Mouse (Mus musculus) splenic B cell, adult 2 months (primary cell): ENCODE results near the gene Pomc.
"Not testable (repeated sequence)": the region's sequence is repeated elsewhere in the genome, so short reads cannot be mapped to it uniquely, and the experiment has no call there.

Experiments
- DNase-seq: peaks from one replicate; pipeline ENCODE4 v3.0.0-alpha.2; 2011; ENCODE audit warnings: low read depth, low spot score
- H3K27me3 ChIP-seq: 2 replicates; pipeline ENCODE4 v1.6.1; 2012; ENCODE audit warnings: mild to moderate bottlenecking, low read length, moderate library complexity, mixed read lengths; ENCODE audit not compliant: control insufficient read depth, poor library complexity, insufficient read depth, severe bottlenecking
- H3K36me3 ChIP-seq: 2 replicates; pipeline ENCODE4 v1.6.1; 2012; ENCODE audit warnings: mild to moderate bottlenecking, low read length, moderate library complexity, mixed read lengths; ENCODE audit not compliant: control insufficient read depth, poor library complexity, insufficient read depth, severe bottlenecking

Gene Pomc

GRCm38 (mm10) chr12:3954651-3955050 is at the start of gene Pomc:
Gene Pomc (plus strand): TSS chr12:3954951.
- no peaks in the 10 kb centered on the region for H3K36me3 ChIP-seq
- DNase-seq, result no peak
- no peaks in the 10 kb centered on the region; the same call in 1 of the 2 replicates for H3K27me3 ChIP-seq

- H3K27me3 ChIP-seq, result no peaks in the 10 kb centered on the region
- peaks cover 5% of the 10 kb centered on the region for H3K36me3 ChIP-seq
- no peak for DNase-seq
These were observed 49.3 kb upstream of the Pomc start for GRCm38 (mm10) chr12:3905436-3905835.

- Histone ChIP-seq H3K27me3 (no peaks in the 10 kb centered on the region), H3K36me3 (peaks cover 5% of the 10 kb centered on the region; the same call in 1 of the 2 replicates)
- DNase-seq, result no peak
These were observed 48.4 kb upstream of the Pomc start for GRCm38 (mm10) chr12:3906308-3906707.

- DNase-seq, result no peak
- Histone ChIP-seq H3K27me3 (no peaks in the 10 kb centered on the region), H3K36me3 (peaks cover 3% of the 10 kb centered on the region; the same call in 1 of the 2 replicates)
These were observed 47.7 kb upstream of the Pomc start for GRCm38 (mm10) chr12:3907008-3907407.

- no peaks in the 10 kb centered on the region for H3K27me3 ChIP-seq
- DNase-seq, result no peak
These were observed 47.3 kb upstream of the Pomc start for GRCm38 (mm10) chr12:3907418-3907817.

GRCm38 (mm10) chr12:3910466-3911093 is 44.2 kb upstream of the Pomc start:
- Histone ChIP-seq H3K36me3 (peaks cover 2% of the 10 kb centered on the region; the same call in 1 of the 2 replicates), H3K27me3 (no peaks in the 10 kb centered on the region)
- DNase-seq, result no peak

More at GRCm38 (mm10) chr12:3907418-3907817, 47.3 kb upstream of the Pomc start:
- peaks cover 3% of the 10 kb centered on the region; the same call in 1 of the 2 replicates for H3K36me3 ChIP-seq

GRCm38 (mm10) chr12:3911831-3912348 is 42.9 kb upstream of the Pomc start:
- no peaks in the 10 kb centered on the region for H3K27me3 ChIP-seq
- H3K36me3 ChIP-seq, result peaks cover 2% of the 10 kb centered on the region; the same call in 1 of the 2 replicates
- no peak for DNase-seq

GRCm38 (mm10) chr12:3915852-3916251 is 38.9 kb upstream of the Pomc start:
- no peak for DNase-seq
- H3K36me3 ChIP-seq, result no peaks in the 10 kb centered on the region

GRCm38 (mm10) chr12:3917668-3918341 is 36.9 kb upstream of the Pomc start:
- Histone ChIP-seq H3K27me3 (no peaks in the 10 kb centered on the region), H3K36me3 (no peaks in the 10 kb centered on the region)
- no peak for DNase-seq

More at GRCm38 (mm10) chr12:3915852-3916251, 38.9 kb upstream of the Pomc start:
- no peaks in the 10 kb centered on the region for H3K27me3 ChIP-seq

GRCm38 (mm10) chr12:3918577-3918976 is 36.2 kb upstream of the Pomc start:
- DNase-seq, result no peak
- no peaks in the 10 kb centered on the region for H3K27me3 ChIP-seq
- H3K36me3 ChIP-seq, result no peaks in the 10 kb centered on the region

GRCm38 (mm10) chr12:3919423-3919822 is 35.3 kb upstream of the Pomc start:
- no peaks in the 10 kb centered on the region for H3K27me3 ChIP-seq
- H3K36me3 ChIP-seq, result no peaks in the 10 kb centered on the region

GRCm38 (mm10) chr12:3926127-3926526 is 28.6 kb upstream of the Pomc start:
- peak; percentile 76 for DNase-seq
- no peaks in the 10 kb centered on the region for H3K36me3 ChIP-seq
- no peaks in the 10 kb centered on the region for H3K27me3 ChIP-seq

More at GRCm38 (mm10) chr12:3919423-3919822, 35.3 kb upstream of the Pomc start:
- no peak for DNase-seq

- Histone ChIP-seq H3K27me3 (no peaks in the 10 kb centered on the region), H3K36me3 (no peaks in the 10 kb centered on the region)
- DNase-seq, result no peak
These were observed 25.9 kb upstream of the Pomc start for GRCm38 (mm10) chr12:3928841-3929240.

GRCm38 (mm10) chr12:3930090-3930865 is 24.5 kb upstream of the Pomc start:
- H3K36me3 ChIP-seq, H3K27me3 ChIP-seq, DNase-seq: not testable (repeated sequence)
